Comparison of ENCODE assay signal across 26 mouse cellular contexts in genomic region chr10:111826033-111826754, GRCm38 (mm10).
A peak's percentile ranks its signal among the peaks of the same experiment; 100 is the strongest.
DNase-seq lines count a peak whose midpoint lies in the region; ATAC-seq and TF ChIP-seq lines count a peak whose summit lies in the region.
"Had no signal": no experiment of that assay in that cellular context is flagged by ENCODE, and none has a peak within 500 bp of the region (broad histone marks: within the 10 kb centered on the region; RNA-seq: fewer than 3 reads in every experiment).

No protein-coding gene starts in this region.

- H3K9me3 ChIP-seq in heart, embryonic 10.5 days, result no peaks in the 10 kb centered on the region
- H3K9me3 ChIP-seq in limb, embryonic 13.5 days, result no peaks in the 10 kb centered on the region
- H3K9me3 ChIP-seq in limb, embryonic 10.5 days (replicated peaks), result no peaks in the 10 kb centered on the region
- no peaks in the 10 kb centered on the region for H3K9me3 ChIP-seq in embryonic facial prominence, embryonic 14.5 days (ENCODE audit: control insufficient read depth, low read length)
- H3K9me3 ChIP-seq in hindbrain, embryonic 13.5 days, result no peaks in the 10 kb centered on the region
- H3K9me3 ChIP-seq: embryonic facial prominence, embryonic 15.5 days; liver, embryonic 15.5 days; lung, embryonic 15.5 days; midbrain, embryonic 10.5 days; neural tube, embryonic 15.5 days had no signal

- no peaks in the 10 kb centered on the region for H3K79me3 ChIP-seq in C2C12 (ENCODE audit: low read depth)

- H3K79me2 ChIP-seq in C2C12 (ENCODE audit: control insufficient read depth, insufficient read depth), result no peaks in the 10 kb centered on the region

- H3K4me3 ChIP-seq in heart, embryonic 10.5 days, result no peak overlapping the region
- H3K4me3 ChIP-seq in limb, embryonic 13.5 days, result no peak overlapping the region
- no peak overlapping the region for H3K4me3 ChIP-seq in limb, embryonic 10.5 days
- no peak overlapping the region for H3K4me3 ChIP-seq in C2C12 (ENCODE audit: insufficient read depth, poor library complexity, severe bottlenecking)
- no peak overlapping the region for H3K4me3 ChIP-seq in embryonic facial prominence, embryonic 14.5 days (ENCODE audit: low read depth, low read length)
- no peak overlapping the region for H3K4me3 ChIP-seq in hindbrain, embryonic 13.5 days
- H3K4me3 ChIP-seq: embryonic facial prominence, embryonic 15.5 days; left cerebral cortex, adult 2 months; liver, embryonic 15.5 days; lung, embryonic 15.5 days; midbrain, embryonic 10.5 days; neural tube, embryonic 15.5 days had no signal

- no peak for DNase-seq in heart, embryonic 10.5 days (ENCODE audit: low spot score)
- no peak for DNase-seq in heart, adult 9 months (ENCODE audit: low spot score in 2 of 2)
- DNase-seq in limb, embryonic 10.5 days (ENCODE audit: low spot score), result no peak
- peak; percentile 47 for DNase-seq in embryonic facial prominence, embryonic 14.5 days (ENCODE audit: low spot score)
- no peak for DNase-seq in layer of hippocampus, adult 11-12 months (ENCODE audit: low spot score)
- DNase-seq: adrenal gland, adult 2 months; B cell, adult 2 months; cerebellum, adult 11-12 months; cerebellum, postnatal 10 days; gastrocnemius, postnatal 10 days; kidney, adult 18-20 months; left cerebral cortex, postnatal 4 days; thymus, adult 2 months; thymus, postnatal 4 days had no signal

- no peak overlapping the region for H3K4me2 ChIP-seq in limb, embryonic 13.5 days (replicated peaks)
- no peak overlapping the region for H3K4me2 ChIP-seq in embryonic facial prominence, embryonic 14.5 days (ENCODE audit: low read depth, low read length)
- no peak overlapping the region for H3K4me2 ChIP-seq in hindbrain, embryonic 13.5 days
- H3K4me2 ChIP-seq: embryonic facial prominence, embryonic 15.5 days; lung, embryonic 15.5 days; neural tube, embryonic 15.5 days had no signal

- H3ac ChIP-seq in C2C12 (ENCODE audit: control insufficient read depth, insufficient read length, low read depth), result no peak overlapping the region

- no peaks in the 10 kb centered on the region for H3K27me3 ChIP-seq in heart, embryonic 10.5 days (ENCODE audit: insufficient read depth, poor library complexity, severe bottlenecking)
- no peaks in the 10 kb centered on the region for H3K27me3 ChIP-seq in limb, embryonic 13.5 days
- no peaks in the 10 kb centered on the region for H3K27me3 ChIP-seq in limb, embryonic 10.5 days (ENCODE audit: low read depth, poor library complexity, severe bottlenecking)
- no peaks in the 10 kb centered on the region for H3K27me3 ChIP-seq in C2C12 (ENCODE audit: control insufficient read depth, insufficient read depth, insufficient read length)
- H3K27me3 ChIP-seq in embryonic facial prominence, embryonic 14.5 days (replicated peaks; ENCODE audit: control insufficient read depth, insufficient read depth, low read length), result no peaks in the 10 kb centered on the region
- no peaks in the 10 kb centered on the region for H3K27me3 ChIP-seq in hindbrain, embryonic 13.5 days
- H3K27me3 ChIP-seq: embryonic facial prominence, embryonic 15.5 days; liver, embryonic 15.5 days; lung, embryonic 15.5 days; neural tube, embryonic 15.5 days had no signal

- no peaks in the 10 kb centered on the region for H3K36me3 ChIP-seq in heart, embryonic 10.5 days
- H3K36me3 ChIP-seq in limb, embryonic 13.5 days, result no peaks in the 10 kb centered on the region
- no peaks in the 10 kb centered on the region for H3K36me3 ChIP-seq in limb, embryonic 10.5 days
- no peaks in the 10 kb centered on the region for H3K36me3 ChIP-seq in C2C12 (ENCODE audit: control insufficient read depth, insufficient read depth)
- no peaks in the 10 kb centered on the region for H3K36me3 ChIP-seq in embryonic facial prominence, embryonic 14.5 days (ENCODE audit: control insufficient read depth, insufficient read depth, low read length)
- no peaks in the 10 kb centered on the region for H3K36me3 ChIP-seq in hindbrain, embryonic 13.5 days
- H3K36me3 ChIP-seq: embryonic facial prominence, embryonic 15.5 days; liver, embryonic 15.5 days; lung, embryonic 15.5 days; midbrain, embryonic 10.5 days; neural tube, embryonic 15.5 days had no signal

- H3K27ac ChIP-seq in heart, embryonic 10.5 days, result peak overlapping the region; percentile 70
- no peak overlapping the region for H3K27ac ChIP-seq in limb, embryonic 13.5 days
- H3K27ac ChIP-seq in limb, embryonic 10.5 days, result no peak overlapping the region
- H3K27ac ChIP-seq in embryonic facial prominence, embryonic 14.5 days (replicated peaks; ENCODE audit: low read depth, low read length), result no peak overlapping the region
- H3K27ac ChIP-seq in hindbrain, embryonic 13.5 days, result no peak overlapping the region
- H3K27ac ChIP-seq: embryonic facial prominence, embryonic 15.5 days; kidney, postnatal 0 days; left cerebral cortex, adult 2 months; lung, embryonic 15.5 days; macrophage; midbrain, embryonic 10.5 days; neural tube, embryonic 15.5 days had no signal

- 36% methylated on average over 4 of the region's 4 CpGs for WGBS in heart, embryonic 10.5 days
- 54% methylated on average over 4 of the region's 4 CpGs for WGBS in limb, embryonic 13.5 days
- 62% methylated on average over 4 of the region's 4 CpGs for WGBS in limb, embryonic 10.5 days
- 48% methylated on average over 4 of the region's 4 CpGs for WGBS in embryonic facial prominence, embryonic 14.5 days
- WGBS in hindbrain, embryonic 13.5 days, result 77% methylated on average over 4 of the region's 4 CpGs

- peaks cover 18% of the 10 kb centered on the region for H3K4me1 ChIP-seq in heart, embryonic 10.5 days
- peaks cover 20% of the 10 kb centered on the region; the same call in 1 of the 2 replicates for H3K4me1 ChIP-seq in limb, embryonic 13.5 days
- H3K4me1 ChIP-seq in limb, embryonic 10.5 days, result peaks cover 17% of the 10 kb centered on the region
- peaks cover 6% of the 10 kb centered on the region for H3K4me1 ChIP-seq in embryonic facial prominence, embryonic 14.5 days (ENCODE audit: control insufficient read depth, insufficient read depth, low read length)
- no peaks in the 10 kb centered on the region for H3K4me1 ChIP-seq in hindbrain, embryonic 13.5 days (replicated peaks)
- H3K4me1 ChIP-seq: neural tube, embryonic 15.5 days had no signal

- H3K9ac ChIP-seq in limb, embryonic 13.5 days, result no peak overlapping the region
- H3K9ac ChIP-seq in embryonic facial prominence, embryonic 14.5 days (ENCODE audit: low read depth, low read length), result no peak overlapping the region
- H3K9ac ChIP-seq in hindbrain, embryonic 13.5 days, result no peak overlapping the region
- H3K9ac ChIP-seq: embryonic facial prominence, embryonic 15.5 days; liver, embryonic 15.5 days; lung, embryonic 15.5 days; neural tube, embryonic 15.5 days had no signal

- TF ChIP-seq CTCF in C2C12 (IDR thresholded peaks at IDR 0.05; ENCODE audit: control insufficient read depth, insufficient read depth, insufficient read length), result no peak

- ATAC-seq in limb, embryonic 13.5 days (ENCODE audit: low FRiP score, low read depth), result peak; percentile 32; the same call in 1 of the 2 replicates
- ATAC-seq in embryonic facial prominence, embryonic 14.5 days (ENCODE audit: low read depth), result peak; percentile 50; the same call in 1 of the 2 replicates
- ATAC-seq in hindbrain, embryonic 13.5 days (ENCODE audit: low FRiP score), result no peak
- ATAC-seq: forebrain, embryonic 14.5 days had no signal

TF ChIP-seq in C2C12, 6 proteins besides CTCF, POLR2A, EP300 and RAD21:
- TF ChIP-seq MYOD1 (IDR thresholded peaks at IDR 0.05; ENCODE audit: control insufficient read depth, insufficient read length, low read depth), result peak; percentile 46
- TF ChIP-seq CEBPB (IDR thresholded peaks at IDR 0.05; ENCODE audit: low read depth), result no peak
